Mouse (Mus musculus) megakaryocyte progenitor cell, adult 5-6 weeks (primary cell): ENCODE measurements around the gene Exosc7. TPM values are rescaled to one million over a fixed set of nuclear protein-coding genes. Genes with fewer than 3 reads are reported as not detected.

Experiments used
- ATAC-seq: replicated peaks from 2 replicates; pipeline ENCODE4 v1.8.0; 2016; ENCODE audit warnings: mild to moderate bottlenecking, moderate TSS enrichment, inconsistent platforms; ENCODE audit not compliant: poor library complexity
- total RNA-seq, 2 experiments: library from RNA; stranded (forward) in 1 of 2; stranded (reverse) in 1 of 2; fragments of 157-497, 149-512 nt in 1 of 2; fragments of 200-1000 nt in 1 of 2; gene quantifications; 2 replicates each; pipeline versions ENCODE4 v1.2.3 to v1.2.4; 2015 to 2017

Exosc7 gene
- total RNA-seq (2015): 73.1 and 84.3 TPM in 2 replicates
- 99.3 and 118 TPM in 2 replicates for total RNA-seq (2017)

- peak; percentile 88 for ATAC-seq
These were observed at the start of gene Exosc7, which contains the start of gene Zdhhc3 for GRCm38 (mm10) chr9:123112805-123113521. Exosc7 (plus strand) TSS chr9:123113215. Zdhhc3 (minus strand) TSS chr9:123113205.

GRCm38 (mm10) chr9:123079149-123079548, 33.9 kb upstream of the Exosc7 start:
- peak; percentile 87 for ATAC-seq

- ATAC-seq: no peak
These were observed 32.7 kb upstream of the Exosc7 start for GRCm38 (mm10) chr9:123080355-123080754.

- no peak for ATAC-seq
These were observed 32.2 kb upstream of the Exosc7 start for GRCm38 (mm10) chr9:123080796-123081195.

GRCm38 (mm10) chr9:123085373-123085772, 27.6 kb upstream of the Exosc7 start:
- no peak for ATAC-seq

- ATAC-seq: peak; percentile 70
These were observed 25.5 kb upstream of the Exosc7 start for GRCm38 (mm10) chr9:123087558-123087957.

GRCm38 (mm10) chr9:123090844-123091243, 22.2 kb upstream of the Exosc7 start:
- ATAC-seq: peak; percentile 29

GRCm38 (mm10) chr9:123099631-123100455, 13.2 kb upstream of the Exosc7 start:
- peak; percentile 84 for ATAC-seq

GRCm38 (mm10) chr9:123103425-123103824, 9.6 kb upstream of the Exosc7 start:
- ATAC-seq: no peak

- ATAC-seq: no peak
These were observed 8.7 kb upstream of the Exosc7 start for GRCm38 (mm10) chr9:123104362-123104761.

GRCm38 (mm10) chr9:123107186-123107585, 5.8 kb upstream of the Exosc7 start:
- peak; percentile 78 for ATAC-seq

GRCm38 (mm10) chr9:123109188-123109587, 3.8 kb upstream of the Exosc7 start:
- ATAC-seq: no peak

- ATAC-seq: no peak; the same call in 1 of the 2 replicates
These were observed 1.2 kb upstream of the Exosc7 start for GRCm38 (mm10) chr9:123111751-123112221.

- ATAC-seq: no peak
These were observed 916 bp downstream of the Exosc7 start for GRCm38 (mm10) chr9:123113931-123114330.

- ATAC-seq: no peak
These were observed 2.6 kb downstream of the Exosc7 start for GRCm38 (mm10) chr9:123115566-123115965.

GRCm38 (mm10) chr9:123123017-123123416, 10.0 kb downstream of the Exosc7 start:
- no peak for ATAC-seq

GRCm38 (mm10) chr9:123123571-123124412, 10.8 kb downstream of the Exosc7 start:
- peak; percentile 79 for ATAC-seq

GRCm38 (mm10) chr9:123124413-123124981, 11.5 kb downstream of the Exosc7 start:
- ATAC-seq: no peak

GRCm38 (mm10) chr9:123127663-123128062, 14.6 kb downstream of the Exosc7 start:
- no peak for ATAC-seq

- ATAC-seq: no peak
These were observed 20.0 kb downstream of the Exosc7 start for GRCm38 (mm10) chr9:123132994-123133393.
